Mouse (Mus musculus): ENCODE data around the gene Gm28434. TPM values are rescaled to one million over a fixed set of nuclear protein-coding genes. Genes with fewer than 3 reads are reported as not detected.

The Gm28434 gene
- polyA plus RNA-seq, 1 experiment, result not detected

DNA sequence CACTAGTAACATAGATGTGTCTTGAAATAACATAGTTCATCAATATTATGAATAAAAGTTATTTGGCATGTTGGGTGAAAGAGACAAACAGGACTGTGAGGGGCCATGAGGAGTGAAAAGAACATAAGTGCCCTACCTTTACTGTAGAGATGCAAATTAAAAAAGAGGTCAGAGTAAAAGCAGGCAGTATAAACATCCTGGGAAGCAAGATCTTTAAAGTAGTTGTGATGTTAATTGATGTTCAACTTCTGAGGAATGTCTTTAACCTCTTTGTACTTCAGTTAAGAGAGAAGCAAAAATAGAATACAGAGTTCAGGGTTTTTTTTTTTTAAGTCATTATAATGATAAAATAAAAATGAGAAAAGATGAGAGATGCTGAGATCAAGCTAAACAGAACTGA is 35.9 kb downstream of the Gm28434 start:
- Histone ChIP-seq H3K36me3 (ENCODE audit: control insufficient read depth) (no peaks in the 10 kb centered on the region), H3K4me3 (replicated peaks) (no peak overlapping the region), H3K9me3 (ENCODE audit: control insufficient read depth, low read length) (peaks cover 2% of the 10 kb centered on the region; the same call in 1 of the 2 replicates), H3K27me3 (ENCODE audit: control insufficient read depth) (no peaks in the 10 kb centered on the region), H3K4me1 (ENCODE audit: control insufficient read depth) (no peaks in the 10 kb centered on the region)
- TF ChIP-seq TAL1 (IDR thresholded peaks at IDR 0.05; ENCODE audit: low read length) (no peak), GATA1 (IDR thresholded peaks at IDR 0.05; ENCODE audit: low read length) (no peak)

Other genes starting within 250 kb of the Gm28434 start
- gene Csn1s2a, start 194.9 kb upstream of the Gm28434 start, polyA plus RNA-seq (2012), result not detected in 2 replicates
- gene Csn1s2b, start 161.4 kb upstream of the Gm28434 start, polyA plus RNA-seq (2012), result not detected in 2 replicates
- gene Prr27, start 143.8 kb upstream of the Gm28434 start, polyA plus RNA-seq (2012), result not detected in 2 replicates
- not detected in 2 replicates for gene Odam, start 84.5 kb upstream of the Gm28434 start, polyA plus RNA-seq (2012)
- gene Csn3, start 43.9 kb upstream of the Gm28434 start, polyA plus RNA-seq (2012), result not detected in 2 replicates
- not detected in 2 replicates for gene 2310003L06Rik, start 58 bp upstream of the Gm28434 start, polyA plus RNA-seq (2012)
- not detected in 2 replicates for gene Cabs1, start 9.9 kb downstream of the Gm28434 start, polyA plus RNA-seq (2012)
- gene Smr3a, start 33.0 kb downstream of the Gm28434 start, polyA plus RNA-seq (2012), result not detected in 2 replicates
- gene Smr2, start 117.0 kb downstream of the Gm28434 start, polyA plus RNA-seq (2012), result not detected in 2 replicates
- gene Gm11116, start 142.0 kb downstream of the Gm28434 start, polyA plus RNA-seq (2012), result not detected in 2 replicates
- gene Gm11115, start 184.6 kb downstream of the Gm28434 start, polyA plus RNA-seq (2012), result not detected in 2 replicates

All from erythroblast, embryonic 14.5 days (primary cell).